Mouse (Mus musculus) MEL (cell line): ENCODE data around the gene Nabp2. TPM values are rescaled to one million over a fixed set of nuclear protein-coding genes. Genes with fewer than 3 reads are reported as not detected.

Experiments
- DNase-seq: peaks from one replicate; pipeline ENCODE4 v3.0.0; 2011; ENCODE audit warnings: low read depth, low spot score
- H3K27ac ChIP-seq: 2 replicates; pipeline ENCODE4 v1.5.1; 2012; ENCODE audit warnings: low read depth, mild to moderate bottlenecking, control low read depth, low read length, moderate library complexity; ENCODE audit not compliant: control insufficient read depth
- H3K27me3 ChIP-seq, 2 experiments: fragments of 150-350 bp in 1 of 2; sonication (generic) in 1 of 2; 2 replicates each; pipeline ENCODE4 v1.6.1; 2012; ENCODE audit warnings: low read length in 2 of 2, mild to moderate bottlenecking in 2 of 2, improper control_type of control experiment in 1 of 2, moderate library complexity in 1 of 2; ENCODE audit not compliant: insufficient read depth in 2 of 2, control insufficient read depth in 1 of 2
- H3K36me3 ChIP-seq, 2 experiments: 2 replicates each; pipeline ENCODE4 v1.6.1; 2012 to 2014; ENCODE audit warnings: low read length in 2 of 2, improper control_type of control experiment in 1 of 2, inconsistent platforms in 1 of 2, mild to moderate bottlenecking in 1 of 2; ENCODE audit not compliant: insufficient read depth in 2 of 2, control insufficient read depth in 1 of 2
- H3K4me1 ChIP-seq, 2 experiments: fragments of 150-350 bp in 1 of 2; sonication (generic) in 1 of 2; 2 replicates each; pipeline ENCODE4 v1.6.1; 2012; ENCODE audit warnings: low read length in 2 of 2, improper control_type of control experiment in 1 of 2, mild to moderate bottlenecking in 1 of 2; ENCODE audit not compliant: insufficient read depth in 2 of 2, control insufficient read depth in 1 of 2
- H3K4me3 ChIP-seq, 2 experiments: fragments of 150-350 bp in 1 of 2; sonication (generic) in 1 of 2; 2 replicates each; pipeline ENCODE4 v1.5.1; 2012; ENCODE audit warnings: low read depth in 2 of 2, low read length in 2 of 2, mild to moderate bottlenecking in 2 of 2, moderate library complexity in 2 of 2, control low read depth in 1 of 2, improper control_type of control experiment in 1 of 2; ENCODE audit not compliant: control insufficient read depth in 1 of 2, insufficient read depth in 1 of 2
- H3K79me2 ChIP-seq: 2 replicates; pipeline ENCODE4 v1.6.1; 2012; ENCODE audit warnings: mild to moderate bottlenecking, low read length, moderate library complexity; ENCODE audit not compliant: control insufficient read depth, poor library complexity, insufficient read depth
- H3K9ac ChIP-seq: 2 replicates; pipeline ENCODE4 v1.6.1; 2012; ENCODE audit warnings: low read depth, mild to moderate bottlenecking, control low read depth, low read length, moderate library complexity; ENCODE audit not compliant: control insufficient read depth, poor library complexity, severe bottlenecking
- H3K9me3 ChIP-seq: fragments of 150-350 bp; sonication (generic); replicated peaks from 2 replicates; pipeline ENCODE4 v1.6.1; 2012; ENCODE audit warnings: mild to moderate bottlenecking, low read length, improper control_type of control experiment, moderate library complexity; ENCODE audit not compliant: insufficient read depth
- BHLHE40 ChIP-seq: IDR thresholded peaks from 2 replicates; pipeline ENCODE4 v1.6.1; 2012; ENCODE audit warnings: low read depth, mild to moderate bottlenecking, inconsistent platforms, low read length, improper control_type of control experiment, borderline replicate concordance
- CHD2 ChIP-seq: IDR thresholded peaks from 2 replicates; pipeline ENCODE4 v1.6.1; 2011; ENCODE audit warnings: low read length, improper control_type of control experiment
- CTCF ChIP-seq, 3 experiments: IDR thresholded peaks in 2 of 3; conservative IDR thresholded peaks in 1 of 3; 2 replicates each; pipeline ENCODE4 v1.5.1; 2011 to 2012; ENCODE audit warnings: low read length in 3 of 3, low read depth in 2 of 3, mild to moderate bottlenecking in 2 of 3, improper control_type of control experiment in 1 of 3, inconsistent platforms in 1 of 3, mixed read lengths in 1 of 3, moderate library complexity in 1 of 3; ENCODE audit not compliant: control insufficient read depth in 1 of 3, insufficient read depth in 1 of 3, poor library complexity in 1 of 3, severe bottlenecking in 1 of 3
- ELF1 ChIP-seq: IDR thresholded peaks from 2 replicates; pipeline ENCODE4 v1.6.1; 2014; ENCODE audit warnings: low read depth, mild to moderate bottlenecking, inconsistent platforms, low read length, improper control_type of control experiment, moderate library complexity
- EP300 ChIP-seq, 2 experiments: IDR thresholded peaks; 2 replicates each; pipeline ENCODE4 v1.6.1; 2011; ENCODE audit warnings: improper control_type of control experiment in 2 of 2, low read length in 2 of 2, low read depth in 1 of 2, mild to moderate bottlenecking in 1 of 2
- ETS1 ChIP-seq: IDR thresholded peaks from 2 replicates; pipeline ENCODE4 v1.6.1; 2012; ENCODE audit warnings: low read depth, mild to moderate bottlenecking, inconsistent platforms, low read length, improper control_type of control experiment, moderate library complexity
- MAZ ChIP-seq: IDR thresholded peaks from 2 replicates; pipeline ENCODE4 v1.6.1; 2012; ENCODE audit warnings: low read depth, mild to moderate bottlenecking, inconsistent platforms, low read length, improper control_type of control experiment
- MEF2A ChIP-seq: IDR thresholded peaks from 2 replicates; pipeline ENCODE4 v1.6.1; 2014; ENCODE audit warnings: low read depth, mild to moderate bottlenecking, inconsistent platforms, low read length, improper control_type of control experiment; ENCODE audit not compliant: poor library complexity, insufficient replicate concordance, severe bottlenecking; ENCODE audit errors: extremely low read depth
- MYB ChIP-seq: IDR thresholded peaks from 2 replicates; pipeline ENCODE4 v1.6.1; 2011; ENCODE audit warnings: mild to moderate bottlenecking, low read depth, low read length, improper control_type of control experiment
- NELFE ChIP-seq: IDR thresholded peaks from 2 replicates; pipeline ENCODE4 v1.6.1; 2011; ENCODE audit warnings: low read depth, low read length, improper control_type of control experiment
- NRF1 ChIP-seq: IDR thresholded peaks from 2 replicates; pipeline ENCODE4 v1.6.1; 2014; ENCODE audit warnings: low read depth, mild to moderate bottlenecking, inconsistent platforms, low read length, improper control_type of control experiment, moderate library complexity; ENCODE audit not compliant: poor library complexity, insufficient read depth, severe bottlenecking
- POLR2AphosphoS2 ChIP-seq: IDR thresholded peaks from 2 replicates; pipeline ENCODE4 v1.6.1; 2011; ENCODE audit warnings: low read length, improper control_type of control experiment
- RCOR1 ChIP-seq: IDR thresholded peaks from 2 replicates; pipeline ENCODE4 v1.6.1; 2012; ENCODE audit warnings: low read depth, mild to moderate bottlenecking, inconsistent platforms, low read length, improper control_type of control experiment
- SMC3 ChIP-seq: IDR thresholded peaks from 2 replicates; pipeline ENCODE4 v1.6.1; 2011; ENCODE audit warnings: low read depth, low read length, improper control_type of control experiment
- TBP ChIP-seq: IDR thresholded peaks from 2 replicates; pipeline ENCODE4 v1.8.0; 2011; ENCODE audit warnings: low read depth, low read length, improper control_type of control experiment
- UBTF ChIP-seq: IDR thresholded peaks from 2 replicates; pipeline ENCODE4 v1.6.1; 2012; ENCODE audit warnings: low read depth, mild to moderate bottlenecking, inconsistent platforms, low read length, improper control_type of control experiment, moderate library complexity, borderline replicate concordance; ENCODE audit not compliant: insufficient read depth
- ZNF384 ChIP-seq: IDR thresholded peaks from 2 replicates; pipeline ENCODE4 v1.6.1; 2012; ENCODE audit warnings: low read depth, mild to moderate bottlenecking, inconsistent platforms, low read length, improper control_type of control experiment
- polyA plus RNA-seq, 2 experiments: library from polyadenylated mRNA; stranded (reverse) in 1 of 2; unstranded in 1 of 2; fragments of >175 nt in 1 of 2; fragments of >200 nt in 1 of 2; gene quantifications; 2 replicates each; pipeline versions ENCODE4 v1.2.1 to v1.2.4; 2012; ENCODE audit warnings: low replicate concordance in 2 of 2, low read depth in 1 of 2; ENCODE audit not compliant: insufficient read length in 2 of 2, insufficient read depth in 1 of 2, missing spikeins in 1 of 2
- total RNA-seq: library from RNA; depleted of rRNA; stranded (reverse); fragments of 300-350 nt; gene quantifications from 2 replicates; pipeline ENCODE4 v1.2.3, GENCODE M21; 2012

Nabp2 gene
- total and polyA plus RNA-seq, 3 experiments, result 33.7 to 249 (median 166) TPM

DNA sequence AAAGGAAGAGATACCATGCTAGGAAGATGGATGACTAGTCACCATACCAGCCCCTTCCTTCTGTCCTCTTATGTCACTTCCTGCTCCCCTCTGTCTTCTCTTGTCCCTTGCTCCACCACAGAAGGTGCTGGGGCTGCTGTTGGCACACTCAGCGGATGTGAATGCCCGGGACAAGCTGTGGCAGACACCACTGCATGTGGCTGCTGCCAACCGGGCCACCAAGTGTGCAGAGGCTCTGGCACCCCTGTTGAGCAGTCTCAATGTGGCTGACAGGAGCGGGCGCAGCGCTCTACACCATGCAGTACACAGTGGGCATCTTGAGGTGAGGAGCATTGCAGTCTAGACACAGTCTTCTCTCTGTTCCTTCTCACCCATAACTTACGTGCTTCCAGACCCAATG lies 32.0 kb downstream of the Nabp2 start:
- peaks cover 0 to 7% of the 10 kb centered on the region in 2 experiments; a peak in 2 of 4 replicates for H3K4me1 ChIP-seq
- TF ChIP-seq EP300 (IDR thresholded peaks at IDR 0.05; ENCODE audit: low read depth in 1 of 2, low read length in 2 of 2), result no peak
- TF ChIP-seq TBP, result no peak
- TF ChIP-seq POLR2AphosphoS2, result no peak
- TF ChIP-seq ZNF384, result no peak
- TF ChIP-seq UBTF, result no peak
- TF ChIP-seq MEF2A, result no peak
- TF ChIP-seq CHD2, result no peak
- TF ChIP-seq BHLHE40, result no peak
- TF ChIP-seq NRF1, result no peak
- TF ChIP-seq CTCF (IDR thresholded peaks at IDR 0.05 in 2 of 3, conservative IDR thresholded peaks at IDR 0.05 in 1 of 3; ENCODE audit: control insufficient read depth in 1 of 3, insufficient read depth in 1 of 3, low read depth in 2 of 3, low read length in 3 of 3, poor library complexity in 1 of 3, severe bottlenecking in 1 of 3), result no peak
- no peak for TF ChIP-seq ELF1
- no peak for TF ChIP-seq ETS1
- no peak for TF ChIP-seq RCOR1
- TF ChIP-seq SMC3, result no peak
- TF ChIP-seq NELFE, result no peak
- no peak for TF ChIP-seq MAZ
- TF ChIP-seq MYB, result no peak
- no peak overlapping the region for H3K4me3 ChIP-seq
- no peaks in the 10 kb centered on the region for H3K27me3 ChIP-seq
- H3K27ac ChIP-seq, result no peak overlapping the region
- H3K79me2 ChIP-seq, result peaks cover 22% of the 10 kb centered on the region
- H3K9ac ChIP-seq, result no peak overlapping the region
- H3K36me3 ChIP-seq, result peaks cover 3 to 6% of the 10 kb centered on the region in 2 experiments
- no peak for DNase-seq
- H3K9me3 ChIP-seq, result no peaks in the 10 kb centered on the region

GRCm38 (mm10) chr10:128378462-128378861 lies 32.8 kb downstream of the Nabp2 start:
- Histone ChIP-seq H3K27me3 (no peaks in the 10 kb centered on the region), H3K4me3 (no peak overlapping the region), H3K9ac (no peak overlapping the region), H3K9me3 (no peaks in the 10 kb centered on the region), H3K27ac (no peak overlapping the region), H3K4me1 (peaks cover 0 to 7% of the 10 kb centered on the region in 2 experiments; a peak in 2 of 4 replicates), H3K36me3 (peaks cover 3% of the 10 kb centered on the region in 2 experiments), H3K79me2 (peaks cover 22% of the 10 kb centered on the region)
- no peak for TF ChIP-seq UBTF
- TF ChIP-seq TBP, result no peak
- DNase-seq, result no peak
